Mouse (Mus musculus) B cell, adult 2 months (primary cell): Measurements from ENCODE around the gene Map4k4.

Source experiments
- DNase-seq, 2 experiments: peaks; one replicate each; pipeline ENCODE4 v3.0.0; 2022

Gene Map4k4

DNA sequence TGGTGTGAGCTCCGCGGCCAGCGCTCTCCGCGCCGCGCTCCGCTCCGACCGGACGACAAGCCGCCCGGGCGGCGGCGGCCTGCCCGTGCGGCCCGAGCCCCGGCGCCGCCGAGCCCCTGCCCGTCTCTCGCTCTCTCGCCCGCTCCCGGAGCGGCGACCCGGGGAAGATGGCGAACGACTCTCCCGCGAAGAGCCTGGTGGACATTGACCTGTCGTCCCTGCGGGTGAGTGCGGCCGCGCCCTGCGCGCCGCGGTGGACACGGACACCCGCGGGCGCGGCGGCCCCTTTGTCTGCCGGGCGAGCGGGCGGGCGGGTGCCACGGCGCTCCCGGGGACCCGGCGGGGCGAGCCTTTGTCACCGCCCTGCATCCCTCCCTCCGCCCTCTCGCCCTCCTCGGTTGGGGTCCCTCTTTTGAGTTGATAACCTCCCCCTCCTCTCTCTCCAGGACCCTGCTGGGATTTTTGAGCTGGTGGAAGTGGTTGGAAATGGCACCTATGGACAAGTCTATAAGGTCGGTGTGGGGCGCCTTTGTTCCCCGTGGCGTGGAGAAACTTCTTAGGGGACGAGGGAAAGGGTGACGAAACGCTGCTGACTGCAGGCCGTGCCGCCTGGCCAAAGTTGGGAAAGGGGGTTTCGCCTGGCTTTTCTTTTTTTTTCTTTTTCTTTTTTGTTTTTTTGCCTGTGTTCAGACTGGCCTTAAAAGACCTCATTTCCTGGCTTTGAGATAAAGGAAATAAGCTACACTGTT lies 524 bp downstream of the Map4k4 start:
- peak; percentile 48 to 61 for DNase-seq

DNA sequence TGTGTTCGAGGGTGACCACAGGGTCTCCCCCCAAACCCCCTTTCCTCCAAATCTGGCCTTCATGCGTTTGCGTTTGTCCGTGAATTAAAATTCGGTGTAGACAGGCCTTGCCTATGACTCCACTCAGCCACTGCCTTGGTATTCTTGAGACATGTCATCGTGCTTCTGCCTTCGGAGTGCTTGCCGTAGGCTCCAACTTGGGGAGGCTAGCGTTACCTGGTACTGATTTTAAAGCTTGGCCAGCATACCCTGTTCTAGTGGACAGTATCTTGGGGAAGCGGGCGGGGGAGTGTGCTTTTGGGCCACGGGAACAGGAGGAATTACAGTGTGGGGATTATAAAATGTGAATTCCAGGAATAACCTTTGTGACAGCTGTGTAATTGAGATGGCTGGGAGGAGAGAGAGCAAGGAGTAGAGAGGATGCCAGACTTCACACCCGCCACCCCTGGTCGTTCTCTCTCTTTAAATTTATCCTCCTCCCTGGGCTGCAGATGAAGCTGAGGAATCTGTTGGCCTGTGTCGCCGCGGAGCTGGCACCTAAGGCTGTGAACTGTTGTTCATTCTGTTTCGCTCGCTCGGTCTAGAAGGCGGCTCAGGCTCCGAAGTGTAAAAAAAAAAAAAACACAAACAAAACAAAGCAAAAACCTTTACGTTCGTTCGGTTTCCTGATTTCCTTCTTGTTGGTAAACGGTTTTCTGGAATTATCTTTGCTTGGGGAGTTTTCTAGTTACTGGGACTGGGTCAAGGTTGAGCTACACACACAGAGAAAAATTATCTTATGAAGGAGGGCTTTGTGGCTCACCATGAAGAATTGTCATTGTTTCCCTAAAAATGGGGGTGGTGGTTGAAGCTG lies 1.4 kb downstream of the Map4k4 start:
- DNase-seq: peak; percentile 31 to 44

DNA sequence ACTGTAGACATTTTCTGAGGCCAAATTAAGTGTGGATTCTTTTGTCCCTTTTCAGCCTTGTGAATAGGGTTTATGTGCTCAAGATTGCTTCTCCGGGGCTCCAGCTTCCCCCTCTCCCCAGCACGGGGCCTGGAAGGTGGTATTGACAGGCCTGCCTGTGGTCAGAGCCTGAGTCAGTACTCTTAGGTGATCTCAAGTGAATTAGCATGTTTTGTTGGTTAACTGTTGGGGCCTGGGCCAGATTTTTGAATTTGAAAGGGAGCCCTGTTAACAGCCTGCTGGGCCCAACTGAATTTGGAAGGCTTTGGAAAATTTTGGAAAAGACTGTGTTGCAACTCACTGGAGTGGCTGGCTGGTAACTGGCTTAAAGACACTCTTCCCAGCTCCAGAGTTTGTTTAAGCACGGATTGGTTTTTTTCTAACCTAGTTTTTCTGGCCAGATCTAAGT lies 2.0 kb downstream of the Map4k4 start:
- no peak for DNase-seq

DNA sequence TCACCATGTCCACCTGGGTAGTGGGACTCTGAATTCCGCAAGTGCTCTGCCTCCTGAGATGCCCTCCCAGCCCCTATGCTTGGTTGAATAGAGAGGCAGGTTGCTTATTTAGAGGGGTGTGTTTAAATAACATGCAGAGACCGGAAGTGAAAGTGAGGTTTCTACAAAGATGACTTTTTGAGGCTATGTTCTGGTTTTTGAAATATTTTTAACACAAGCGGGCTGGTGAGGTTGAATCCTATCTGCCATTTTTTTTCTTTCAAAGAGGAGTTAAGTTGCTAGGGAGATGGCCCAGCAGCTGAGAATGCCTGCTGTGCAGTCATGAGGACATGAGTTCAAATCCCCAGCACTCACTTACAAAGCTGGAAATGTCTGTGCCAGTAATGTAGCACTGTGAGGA lies 4.0 kb downstream of the Map4k4 start:
- peak; percentile 37 for DNase-seq

DNA sequence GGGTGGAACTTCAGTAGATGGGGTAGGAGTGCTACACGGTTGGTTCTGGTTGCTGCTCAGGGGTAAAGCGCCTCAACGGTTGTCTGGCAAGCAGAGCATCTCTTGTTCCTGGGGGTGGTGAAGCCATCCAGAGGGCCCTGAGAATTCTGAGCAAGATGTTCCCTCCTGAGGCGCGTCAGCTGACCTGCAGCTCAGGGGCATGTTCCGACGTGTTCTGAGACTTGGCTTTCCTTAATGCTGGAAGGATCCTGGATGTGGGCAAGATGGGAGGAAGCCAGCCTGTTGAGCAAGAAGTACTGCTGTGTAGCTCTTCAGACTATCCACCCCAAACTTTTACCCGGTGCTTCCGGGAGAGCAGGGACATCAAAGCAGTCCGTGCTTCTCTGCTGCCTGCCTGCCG lies 6.2 kb downstream of the Map4k4 start:
- DNase-seq: no peak

DNA sequence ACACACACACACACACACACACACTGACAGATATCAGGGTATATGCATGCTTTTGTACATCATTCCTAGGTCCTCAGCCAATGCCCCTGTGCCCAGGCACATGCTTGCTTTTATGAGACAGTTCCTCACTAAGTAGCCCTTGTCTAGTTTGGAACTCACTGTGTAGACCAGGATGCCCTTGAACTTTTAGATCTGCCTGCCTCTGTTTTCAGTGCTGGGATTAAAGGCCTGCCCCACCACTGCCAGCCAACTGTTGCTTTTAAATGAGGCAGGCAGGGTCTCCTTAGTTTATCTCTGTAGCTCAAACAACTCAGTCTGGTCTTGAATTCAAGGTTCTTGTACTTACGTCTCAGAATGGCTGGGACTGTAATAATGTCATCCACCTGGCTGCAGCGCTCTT lies 8.3 kb downstream of the Map4k4 start:
- no peak for DNase-seq

DNA sequence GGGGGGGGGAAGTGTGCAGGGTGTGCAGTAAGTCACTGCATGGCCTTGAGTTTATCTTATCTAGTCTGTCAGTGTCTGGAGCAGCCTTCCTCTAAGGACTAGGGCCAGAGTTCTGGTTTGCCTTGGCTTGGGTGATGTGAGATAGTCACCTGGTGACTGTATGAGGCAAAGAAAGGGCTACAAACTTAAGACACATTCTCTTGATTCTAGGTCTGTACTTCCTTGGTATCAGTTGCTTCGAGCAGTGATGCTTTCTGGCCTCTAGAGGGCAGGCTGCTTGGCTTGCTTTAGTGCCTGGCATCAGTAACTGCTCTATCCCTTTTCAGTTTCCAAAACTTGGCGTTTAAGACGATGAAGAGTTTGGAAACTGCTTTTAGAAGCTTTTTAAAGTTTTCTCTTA lies 10.7 kb downstream of the Map4k4 start:
- DNase-seq: peak; percentile 64 to 67

DNA sequence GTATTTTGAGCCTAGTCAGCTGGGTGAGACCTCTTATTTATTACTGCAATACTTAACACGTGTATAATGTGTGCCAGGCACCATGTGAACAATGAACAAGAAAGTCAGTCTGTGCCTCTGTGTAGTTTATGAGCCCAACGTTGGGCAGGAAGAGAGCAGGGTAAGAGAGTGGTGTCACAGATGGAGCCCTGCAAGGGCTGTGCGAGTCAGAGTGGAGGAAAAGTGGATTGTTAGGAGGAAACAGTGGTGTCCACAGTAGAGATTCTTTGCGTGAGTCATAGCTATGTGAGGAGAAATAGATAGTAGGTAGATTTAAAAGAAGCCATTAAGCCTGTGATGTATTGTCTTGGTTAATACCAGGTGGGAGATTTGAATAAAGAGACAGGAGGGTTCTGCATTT lies 12.5 kb downstream of the Map4k4 start:
- no peak for DNase-seq

DNA sequence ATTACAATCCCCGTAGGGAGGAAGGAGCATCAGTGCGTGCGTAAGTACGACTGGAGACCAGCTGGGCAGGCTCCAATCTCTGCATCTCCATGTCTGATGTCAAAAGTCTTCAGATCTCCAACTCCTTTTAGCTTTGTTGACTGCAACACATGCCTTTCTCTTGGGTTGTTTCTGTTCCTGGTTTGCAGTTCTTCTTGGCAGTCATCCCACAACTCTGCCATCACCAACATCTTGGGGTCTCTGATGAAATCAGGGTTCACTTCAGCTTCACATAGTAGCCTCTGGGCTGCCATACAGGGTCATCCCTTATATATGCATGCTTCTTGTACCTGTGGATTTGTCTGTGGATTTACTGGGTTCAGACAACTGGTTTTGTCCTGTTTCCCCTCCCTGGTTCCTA lies 15.4 kb downstream of the Map4k4 start:
- DNase-seq: no peak

DNA sequence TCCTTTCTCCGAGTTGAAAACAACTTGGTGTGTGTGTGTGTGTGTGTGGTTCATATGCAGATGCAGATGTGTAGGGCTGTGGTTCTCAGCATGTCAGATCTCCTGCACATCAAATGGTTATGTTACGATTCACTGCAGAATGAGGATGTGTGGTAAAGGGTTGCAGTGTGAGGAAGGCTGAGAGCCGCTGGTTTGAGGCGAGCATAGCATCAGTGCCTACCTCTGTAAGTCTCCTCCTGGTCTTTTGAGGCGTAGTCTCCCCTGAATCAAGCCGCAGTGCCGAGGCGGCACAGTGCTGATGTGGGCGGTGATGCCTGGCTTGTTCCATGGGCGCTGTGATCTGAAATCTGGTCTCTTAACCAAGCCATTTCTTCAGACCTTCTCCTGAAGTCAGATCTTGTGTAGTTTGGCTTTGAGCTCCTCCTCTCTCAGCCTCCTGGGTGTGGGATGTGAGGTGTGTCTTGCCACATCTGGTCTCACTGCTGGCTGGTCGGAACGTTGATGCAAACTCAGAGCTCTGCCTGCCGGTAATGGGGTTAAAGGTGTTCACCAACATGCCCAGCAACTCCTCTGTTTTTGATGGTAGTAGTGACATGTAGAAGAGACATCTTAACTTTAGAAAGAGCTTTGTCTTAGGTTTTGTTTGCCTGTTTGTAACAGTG lies 17.3 kb downstream of the Map4k4 start:
- no peak for DNase-seq

DNA sequence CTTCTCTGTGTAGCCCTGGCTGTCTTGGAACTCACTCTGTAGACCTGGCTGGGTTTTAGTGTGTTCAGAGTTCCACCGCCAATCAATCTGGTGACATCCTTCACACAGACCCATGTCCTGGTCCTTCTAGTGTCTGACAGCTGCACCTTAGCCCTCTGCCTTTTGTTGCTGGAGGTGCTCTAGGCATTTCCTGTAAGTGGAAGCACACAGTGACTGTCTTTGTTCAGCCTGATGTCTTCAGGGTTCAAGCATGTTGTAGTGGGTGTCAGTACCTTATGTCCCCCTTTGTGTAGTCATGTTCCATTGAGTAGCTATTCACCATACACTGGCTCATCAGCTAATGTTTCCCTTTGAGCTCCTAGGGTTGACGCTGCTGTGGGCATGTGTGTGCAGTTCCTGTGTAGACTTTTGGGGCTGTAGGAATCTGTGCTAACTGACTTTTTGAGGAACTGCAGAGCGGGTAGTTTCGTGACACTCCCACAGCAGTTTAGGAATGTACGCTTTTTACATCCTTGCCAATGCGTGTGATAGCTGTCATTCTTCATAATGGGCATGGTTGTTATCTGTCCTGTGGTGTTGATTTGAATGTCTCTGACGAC lies 17.9 kb downstream of the Map4k4 start:
- DNase-seq: peak; percentile 49 to 51

DNA sequence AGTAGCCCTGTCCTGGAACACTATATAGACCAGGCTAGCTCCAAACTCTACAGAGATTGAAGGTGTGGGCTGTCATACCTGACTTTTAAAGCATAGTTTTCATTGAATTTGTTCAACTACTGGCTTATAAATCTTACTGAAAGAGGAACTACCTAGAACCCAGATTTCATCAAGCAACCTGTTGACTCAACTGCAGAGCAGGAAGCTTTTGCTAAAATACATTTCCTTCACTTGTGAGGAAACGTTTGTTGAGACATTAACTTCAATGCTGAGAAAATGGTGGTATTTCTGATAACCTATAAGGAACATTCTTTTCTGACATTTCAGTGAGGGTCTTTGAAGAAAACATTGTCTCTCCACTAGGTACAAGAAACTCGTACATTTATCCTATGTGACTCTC lies 19.9 kb downstream of the Map4k4 start:
- DNase-seq: no peak

DNA sequence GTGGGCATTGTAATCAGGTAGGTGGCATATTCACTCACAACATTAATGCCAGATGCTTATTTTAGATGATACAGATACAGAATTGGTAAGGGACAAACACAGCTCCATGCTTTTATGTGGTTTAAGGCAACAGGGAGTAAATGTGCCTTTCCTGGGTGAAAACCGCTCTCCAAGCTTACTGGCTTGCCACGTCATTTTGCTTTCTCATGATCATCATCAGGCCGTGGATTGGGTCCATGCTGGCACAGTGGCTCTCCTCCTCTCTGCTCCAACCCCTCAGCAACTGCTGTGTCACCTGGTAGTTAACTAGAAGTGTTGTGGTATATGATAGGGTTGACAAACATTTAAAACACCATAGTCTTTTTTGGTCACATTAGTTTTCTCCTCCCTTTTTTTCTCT lies 21.3 kb downstream of the Map4k4 start:
- no peak for DNase-seq

DNA sequence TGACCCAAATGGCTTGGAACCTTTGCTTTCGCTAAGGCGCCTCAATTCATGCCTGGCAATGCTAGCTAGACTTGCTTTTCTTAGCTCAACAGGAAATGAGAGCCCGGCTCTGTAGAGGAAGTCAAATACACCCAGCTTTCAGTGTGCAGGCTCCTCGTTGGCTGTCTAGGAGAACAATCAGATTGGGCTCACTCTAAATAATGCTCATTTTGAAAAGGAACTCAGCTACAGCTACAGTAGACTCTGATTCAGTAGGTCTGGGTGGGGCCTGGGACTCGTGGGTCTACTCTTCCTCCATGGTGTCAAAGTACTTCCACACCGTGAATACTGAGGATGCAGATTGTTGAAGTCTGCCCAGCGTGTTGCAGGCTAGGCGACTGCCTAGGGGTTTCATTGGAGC lies 22.0 kb downstream of the Map4k4 start:
- peak; percentile 64 to 65 for DNase-seq

DNA sequence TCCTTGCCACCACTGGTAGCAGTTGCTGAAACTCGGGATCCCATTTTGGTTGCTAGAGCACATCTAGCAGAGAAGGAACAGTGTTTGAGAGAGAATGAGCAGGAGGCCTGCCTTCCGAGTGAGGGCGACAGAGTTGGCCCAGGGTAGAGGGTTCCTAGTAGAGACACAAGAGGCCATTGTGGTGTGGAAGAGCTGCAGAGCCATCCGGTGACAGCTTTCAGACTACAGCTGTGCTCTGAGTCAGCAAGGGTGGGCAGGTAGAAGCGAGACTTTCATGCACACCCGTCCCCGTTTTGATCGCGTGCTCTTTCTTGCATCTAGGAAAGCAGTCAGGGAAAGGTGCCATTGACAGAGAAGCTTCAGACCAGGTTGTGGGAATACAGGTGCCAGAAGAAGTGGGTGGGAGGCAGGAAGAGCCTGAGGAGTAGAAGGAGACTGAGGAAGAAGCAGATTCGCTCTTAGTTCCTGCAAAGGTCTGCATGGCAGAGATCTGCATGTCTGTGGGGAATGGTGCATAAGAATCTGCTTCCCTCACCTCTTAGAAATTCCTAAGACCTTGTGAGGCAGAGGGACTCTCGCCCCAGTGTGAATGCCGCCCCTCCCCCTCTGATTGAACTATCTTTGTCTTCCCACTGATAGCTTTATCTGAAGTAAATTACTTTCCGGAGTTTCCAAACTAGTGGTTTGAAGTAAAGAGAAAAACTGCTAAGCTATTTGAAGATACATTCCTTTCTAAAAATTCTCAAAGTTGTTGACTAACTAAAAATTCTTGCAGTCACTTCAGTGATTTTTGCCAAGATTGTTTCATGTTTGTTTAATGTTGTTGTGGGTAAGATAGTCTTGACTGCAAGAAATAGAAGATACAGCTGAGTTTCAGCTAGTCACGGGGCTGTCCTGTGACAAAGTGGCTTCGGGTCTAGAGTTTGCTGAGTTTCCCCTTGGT lies 23.0 kb downstream of the Map4k4 start:
- DNase-seq: peak in 1 of 2 experiments; percentile 37

DNA sequence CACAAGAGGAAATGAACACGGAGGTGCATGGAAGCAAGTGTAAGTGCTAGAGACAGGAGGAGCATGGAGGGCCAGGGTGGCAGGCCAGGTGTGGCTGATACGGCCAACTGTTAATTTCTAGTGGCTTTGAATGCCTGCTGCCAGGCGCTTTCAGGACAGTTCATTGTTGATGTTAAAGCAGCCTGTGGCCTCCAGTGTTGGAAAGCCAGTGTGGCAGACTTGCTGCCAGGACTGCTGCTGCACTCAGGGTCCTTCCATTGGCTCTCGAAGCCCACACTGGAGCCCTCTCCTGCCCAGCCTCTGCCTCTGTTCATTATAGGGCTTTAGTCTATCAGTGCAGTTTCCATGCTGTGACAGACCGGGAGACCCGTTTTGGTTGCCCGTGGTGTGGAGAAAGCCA lies 30.3 kb downstream of the Map4k4 start:
- no peak for DNase-seq

DNA sequence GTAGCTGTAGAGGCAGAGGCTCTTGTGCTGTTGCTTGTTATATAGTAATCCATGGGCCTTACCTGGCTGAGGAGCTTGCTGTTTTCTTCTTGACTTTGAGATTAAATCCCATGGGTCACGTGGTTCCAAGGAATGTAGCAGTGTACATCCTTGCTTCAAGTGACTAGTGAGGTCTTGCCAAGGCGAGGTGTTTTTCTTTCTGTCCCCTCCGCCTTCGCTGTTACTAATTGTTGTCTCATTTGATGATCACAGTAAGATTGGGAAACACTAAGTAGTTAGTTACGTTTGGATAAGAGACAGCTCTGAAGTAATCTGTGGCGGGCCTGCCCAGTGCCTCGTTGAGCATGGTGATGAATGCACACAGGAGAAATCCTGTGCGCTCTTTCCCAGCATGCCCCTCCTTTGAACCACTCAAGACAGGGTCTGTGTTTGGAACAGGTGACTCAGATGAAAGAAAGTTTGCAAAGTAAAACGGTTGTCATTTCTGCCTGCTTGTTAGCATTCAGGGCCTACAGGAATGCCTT lies 31.6 kb downstream of the Map4k4 start:
- DNase-seq: no peak

DNA sequence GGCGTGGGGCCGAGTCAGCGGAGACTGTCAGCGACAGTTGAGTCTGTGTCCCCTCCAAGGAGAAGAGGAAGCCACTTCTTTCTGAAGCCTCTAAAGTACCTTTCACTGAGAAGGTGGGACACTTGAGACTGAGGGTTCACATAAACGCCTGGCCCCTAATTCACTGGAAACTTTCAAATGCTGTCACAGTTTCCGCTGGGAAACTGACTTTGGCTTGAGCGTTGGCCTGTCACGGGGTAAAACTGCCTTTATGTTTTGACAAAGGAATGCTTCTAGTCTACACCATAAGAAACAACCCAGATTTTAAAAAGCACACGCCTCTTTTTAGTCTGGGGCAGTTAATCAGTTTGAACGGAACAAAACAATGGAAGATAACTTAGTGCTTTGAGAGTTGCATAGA lies 32.2 kb downstream of the Map4k4 start:
- DNase-seq: no peak

DNA sequence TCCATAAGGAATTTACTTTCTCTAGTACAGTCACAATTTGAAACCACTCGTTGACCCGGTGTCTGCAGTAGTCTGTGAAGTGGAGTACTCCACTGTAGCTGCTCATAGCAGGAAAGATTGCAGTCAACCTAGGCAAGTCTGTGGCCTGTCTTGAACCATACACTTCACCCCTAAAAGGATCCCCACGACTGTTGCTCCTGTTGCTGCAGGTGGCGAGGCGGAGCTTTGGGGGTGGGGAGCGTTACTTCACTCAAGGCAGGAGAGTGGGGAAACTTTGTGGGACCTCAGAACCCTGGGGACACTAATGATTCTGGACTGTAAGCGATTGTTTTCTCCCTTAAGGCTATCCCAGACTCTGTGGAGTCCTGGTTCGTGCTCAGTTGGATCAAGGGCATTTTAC lies 34.2 kb downstream of the Map4k4 start:
- DNase-seq: no peak

DNA sequence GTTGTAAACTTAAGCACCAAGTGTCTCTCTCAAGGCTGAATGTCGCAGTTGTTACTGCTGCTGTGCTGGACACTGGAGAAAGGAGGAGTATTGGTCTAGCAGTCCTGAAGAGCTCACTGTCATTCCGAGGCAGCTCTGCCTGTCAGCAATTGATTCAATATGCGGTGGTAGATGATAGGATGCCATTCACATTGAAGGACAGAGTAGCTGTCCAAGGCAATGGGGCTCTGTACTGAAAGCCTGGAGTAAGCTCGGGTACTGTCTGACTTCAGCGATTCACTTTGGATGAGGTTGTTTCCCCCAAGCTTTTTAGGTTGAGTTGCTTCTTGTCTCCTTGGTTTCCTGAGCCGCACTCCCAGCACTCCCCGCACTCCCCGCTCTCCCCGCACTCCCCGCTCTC lies 34.9 kb downstream of the Map4k4 start:
- no peak for DNase-seq

DNA sequence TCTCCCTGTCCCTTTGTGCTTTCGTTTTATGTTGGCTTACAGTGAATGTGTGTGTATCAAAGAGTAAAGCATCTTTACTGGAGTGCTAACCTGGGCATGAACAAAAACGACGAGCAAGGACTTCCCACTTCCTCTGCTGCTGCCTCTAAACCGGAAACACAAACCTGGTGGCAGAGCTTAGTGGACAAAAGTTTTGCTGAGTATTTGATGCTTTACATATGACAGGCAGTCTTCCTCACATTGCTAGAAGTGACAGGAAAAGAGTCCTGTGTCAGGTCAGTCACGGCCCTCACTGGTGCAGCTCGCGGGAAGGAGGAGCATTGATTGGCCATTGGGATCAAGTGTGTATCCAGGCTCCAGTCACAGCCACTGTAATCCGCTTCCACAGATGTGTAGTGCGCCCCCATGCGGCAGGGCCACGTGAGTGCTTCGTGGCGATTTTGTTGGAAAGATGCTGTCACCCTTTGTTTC lies 35.7 kb downstream of the Map4k4 start:
- peak; percentile 92 for DNase-seq

DNA sequence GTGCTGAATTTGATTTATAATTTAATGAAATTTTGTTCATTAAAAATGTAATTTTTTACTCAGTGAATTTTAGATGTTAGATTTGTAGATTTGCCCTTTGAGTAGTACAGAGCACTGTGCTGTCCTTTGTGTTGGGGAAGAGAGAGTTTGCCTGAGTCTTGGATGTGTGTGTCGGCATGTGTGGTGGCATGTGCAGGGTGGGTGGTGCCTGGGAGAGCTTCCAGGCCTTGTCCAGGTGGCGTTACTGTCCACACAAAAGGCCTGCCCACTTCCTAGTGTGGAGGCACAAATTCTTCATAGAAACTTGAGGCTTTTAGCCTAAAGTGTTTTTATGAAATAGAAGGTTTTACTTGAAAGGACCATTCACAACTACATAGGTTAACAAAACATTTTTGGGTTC lies 36.2 kb downstream of the Map4k4 start:
- DNase-seq: no peak
